Mouse (Mus musculus) stomach, postnatal 0 days (tissue): ENCODE data around the gene Cemip2. TPM values are rescaled to one million over a fixed set of nuclear protein-coding genes. Genes with fewer than 3 reads are reported as not detected.

ENCODE experiments used
- ATAC-seq: fragments of 200-750 bp; cut with Nextera tagmentation; 2 replicates; pipeline ENCODE4 v1.8.0; 2017; ENCODE audit not compliant: low FRiP score, low TSS enrichment
- DNase-seq: peaks from one replicate; pipeline ENCODE4 v3.0.0-alpha.2; 2016; ENCODE audit warnings: low spot score
- H3K27ac ChIP-seq: fragments of 300-500 bp; sonication (generic); replicated peaks from 2 replicates; pipeline ENCODE4 v1.5.1; 2014; ENCODE audit warnings: mild to moderate bottlenecking, control low read depth
- H3K27me3 ChIP-seq: fragments of 300-500 bp; sonication (generic); 2 replicates; pipeline ENCODE4 v1.6.1; 2014; ENCODE audit warnings: low read length; ENCODE audit not compliant: control insufficient read depth, insufficient read depth
- H3K36me3 ChIP-seq: fragments of 300-500 bp; sonication (generic); 2 replicates; pipeline ENCODE4 v1.6.1; 2014; ENCODE audit warnings: low read length, mixed read lengths; ENCODE audit not compliant: control insufficient read depth, insufficient read depth
- H3K4me1 ChIP-seq: fragments of 300-500 bp; sonication (generic); replicated peaks from 2 replicates; pipeline ENCODE4 v1.6.1; 2014; ENCODE audit warnings: antibody characterized with exemption; ENCODE audit not compliant: control insufficient read depth, insufficient read depth
- H3K4me2 ChIP-seq: fragments of 300-500 bp; sonication (generic); replicated peaks from 2 replicates; pipeline ENCODE4 v1.6.1; 2014; ENCODE audit warnings: low read depth, mild to moderate bottlenecking, control low read depth, moderate library complexity
- H3K4me3 ChIP-seq: fragments of 300-500 bp; sonication (generic); 2 replicates; pipeline ENCODE4 v1.5.1; 2014; ENCODE audit warnings: low read depth, low read length, control low read depth
- H3K9ac ChIP-seq: fragments of 300-500 bp; sonication (generic); 2 replicates; pipeline ENCODE4 v1.6.1; 2014; ENCODE audit warnings: mild to moderate bottlenecking, low read length, control low read depth, mixed read lengths
- H3K9me3 ChIP-seq: fragments of 300-500 bp; sonication (generic); 2 replicates; pipeline ENCODE4 v1.6.1; 2016; ENCODE audit warnings: low read length; ENCODE audit not compliant: control insufficient read depth
- CTCF ChIP-seq: IDR thresholded peaks from 2 replicates; pipeline ENCODE4 v1.5.1; 2016; ENCODE audit warnings: antibody characterized with exemption, low read depth, mild to moderate bottlenecking, moderate library complexity
- EP300 ChIP-seq: optimal IDR thresholded peaks from 2 replicates; pipeline ENCODE3; 2016; ENCODE audit warnings: antibody characterized with exemption
- WGBS: fragments of 180-500 bp; shearing (Covaris S2); extraction: QIAGEN DNeasy Blood & Tissue Kit; methylation state at CpG from one replicate; pipeline ENCODE4 v1.1.7; 2014; 5-methylcytosine and 5-hydroxymethylcytosine counted together
- polyA plus RNA-seq: library from polyadenylated mRNA; unstranded; fragments of >200 nt; fragmentation: Nextera tagmentation; extraction: Ambion mirVana; gene quantifications from 2 replicates; pipeline ENCODE4 v1.2.1, GENCODE M21; 2015

The Cemip2 gene
- polyA plus RNA-seq, 1 experiment from 2014 or later, result 5.5 TPM

GRCm38 (mm10) chr19:21868471-21868870 is 90.3 kb downstream of the Cemip2 start:
- ATAC-seq, result no peak
- 73% methylated on average over 2 of the region's 2 CpGs for WGBS

GRCm38 (mm10) chr19:21882110-21882940 is 104.2 kb downstream of the Cemip2 start:
- H3K36me3 ChIP-seq, result no peaks in the 10 kb centered on the region
- H3K4me1 ChIP-seq, result no peaks in the 10 kb centered on the region
- no peak for TF ChIP-seq EP300
- TF ChIP-seq CTCF, result no peak
- no peak overlapping the region for H3K9ac ChIP-seq
- no peak overlapping the region for H3K4me2 ChIP-seq
- H3K4me3 ChIP-seq, result no peak overlapping the region
- ATAC-seq (no peak), DNase-seq (no peak)
- 26% methylated on average over 8 of the region's 8 CpGs for WGBS
- H3K27ac ChIP-seq, result no peak overlapping the region
- H3K9me3 ChIP-seq, result no peaks in the 10 kb centered on the region
- no peaks in the 10 kb centered on the region for H3K27me3 ChIP-seq

More at GRCm38 (mm10) chr19:21868471-21868870, 90.3 kb downstream of the Cemip2 start:
- H3K9me3 ChIP-seq, result no peaks in the 10 kb centered on the region
- H3K36me3 ChIP-seq, result no peaks in the 10 kb centered on the region
- DNase-seq, result no peak
- H3K4me2 ChIP-seq, result no peak overlapping the region
- H3K27ac ChIP-seq, result no peak overlapping the region
- TF ChIP-seq CTCF (no peak), EP300 (no peak)
- no peaks in the 10 kb centered on the region for H3K4me1 ChIP-seq
- no peak overlapping the region for H3K9ac ChIP-seq
- no peaks in the 10 kb centered on the region for H3K27me3 ChIP-seq
- H3K4me3 ChIP-seq, result no peak overlapping the region

- no peaks in the 10 kb centered on the region for H3K9me3 ChIP-seq
- H3K4me3 ChIP-seq, result no peak overlapping the region
- no peak overlapping the region for H3K4me2 ChIP-seq
- H3K27me3 ChIP-seq, result no peaks in the 10 kb centered on the region
- no peak overlapping the region for H3K9ac ChIP-seq
- H3K4me1 ChIP-seq, result no peaks in the 10 kb centered on the region
- TF ChIP-seq CTCF (no peak), EP300 (no peak)
- H3K27ac ChIP-seq, result no peak overlapping the region
- no peaks in the 10 kb centered on the region for H3K36me3 ChIP-seq
- ATAC-seq (no peak), DNase-seq (no peak)
- 73% methylated on average over 3 of the region's 3 CpGs for WGBS
Observed at GRCm38 (mm10) chr19:21883053-21883452, 104.9 kb downstream of the Cemip2 start.

GRCm38 (mm10) chr19:21883922-21884321 is 105.8 kb downstream of the Cemip2 start:
- Histone ChIP-seq H3K27me3 (no peaks in the 10 kb centered on the region), H3K4me3 (no peak overlapping the region), H3K4me1 (no peaks in the 10 kb centered on the region), H3K4me2 (no peak overlapping the region), H3K9me3 (no peaks in the 10 kb centered on the region), H3K36me3 (no peaks in the 10 kb centered on the region), H3K9ac (no peak overlapping the region), H3K27ac (no peak overlapping the region)
- WGBS, result 60% methylated on average over 2 of the region's 2 CpGs
- no peak for ATAC-seq
- DNase-seq, result no peak
- TF ChIP-seq CTCF, result no peak
- no peak for TF ChIP-seq EP300

GRCm38 (mm10) chr19:21884385-21884784 is 106.2 kb downstream of the Cemip2 start:
- Histone ChIP-seq H3K9me3 (no peaks in the 10 kb centered on the region), H3K4me2 (no peak overlapping the region), H3K27ac (no peak overlapping the region), H3K4me3 (no peak overlapping the region), H3K36me3 (no peaks in the 10 kb centered on the region), H3K9ac (no peak overlapping the region), H3K27me3 (no peaks in the 10 kb centered on the region), H3K4me1 (no peaks in the 10 kb centered on the region)
- ATAC-seq, result no peak
- 80% methylated on average over 4 of the region's 4 CpGs for WGBS
- TF ChIP-seq EP300 (no peak), CTCF (no peak)
- DNase-seq, result no peak

- H3K9ac ChIP-seq, result no peak overlapping the region
- WGBS, result 50% methylated on average over 4 of the region's 4 CpGs
- no peaks in the 10 kb centered on the region for H3K9me3 ChIP-seq
- no peak for ATAC-seq
- TF ChIP-seq EP300 (no peak), CTCF (no peak)
- no peak overlapping the region for H3K4me3 ChIP-seq
- H3K36me3 ChIP-seq, result no peaks in the 10 kb centered on the region
- DNase-seq, result no peak
- H3K27me3 ChIP-seq, result no peaks in the 10 kb centered on the region
- no peak overlapping the region for H3K4me2 ChIP-seq
- H3K27ac ChIP-seq, result no peak overlapping the region
- H3K4me1 ChIP-seq, result no peaks in the 10 kb centered on the region
Observed at GRCm38 (mm10) chr19:21886166-21886657, 108.1 kb downstream of the Cemip2 start.
